In genomic region chr17:75074978-75075699, GRCm38 (mm10) we compare ENCODE assay signal across 9 mouse cellular contexts.
A peak's percentile ranks its signal among the peaks of the same experiment; 100 is the strongest.
DNase-seq lines count a peak whose midpoint lies in the region; ATAC-seq and TF ChIP-seq lines count a peak whose summit lies in the region.
"Had no signal": no experiment of that assay in that cellular context is flagged by ENCODE, and none has a peak within 500 bp of the region (broad histone marks: within the 10 kb centered on the region; RNA-seq: fewer than 3 reads in every experiment).

No protein-coding gene starts in this region.

- no peak for TF ChIP-seq POLR2A in testis, adult 2 months (IDR thresholded peaks at IDR 0.05; ENCODE audit: control insufficient read depth, low read depth, low read length)

- no peak overlapping the region for H3K4me3 ChIP-seq in embryonic facial prominence, embryonic 11.5 days (ENCODE audit: low read depth, low read length)
- H3K4me3 ChIP-seq in liver, postnatal 0 days (ENCODE audit: low read depth, low read length): no peak overlapping the region
- no peak overlapping the region for H3K4me3 ChIP-seq in testis, adult 2 months (ENCODE audit: control insufficient read depth, low read depth, low read length)
- H3K4me3 ChIP-seq: embryonic facial prominence, embryonic 15.5 days; limb, embryonic 12.5 days had no signal

- H3K36me3 ChIP-seq in embryonic facial prominence, embryonic 11.5 days (replicated peaks; ENCODE audit: control insufficient read depth, insufficient read depth, low read depth, low read length): no peaks in the 10 kb centered on the region
- H3K36me3 ChIP-seq in liver, postnatal 0 days (replicated peaks; ENCODE audit: insufficient read depth, low read length): no peaks in the 10 kb centered on the region
- no peaks in the 10 kb centered on the region for H3K36me3 ChIP-seq in testis, adult 2 months (ENCODE audit: control insufficient read depth, insufficient read depth, low read length)
- H3K36me3 ChIP-seq: embryonic facial prominence, embryonic 15.5 days had no signal

- H3K9me3 ChIP-seq in embryonic facial prominence, embryonic 11.5 days (replicated peaks; ENCODE audit: control insufficient read depth, low read length): no peaks in the 10 kb centered on the region
- H3K9me3 ChIP-seq in liver, postnatal 0 days (ENCODE audit: low read length): peaks cover 4% of the 10 kb centered on the region; the same call in 1 of the 2 replicates
- H3K9me3 ChIP-seq: embryonic facial prominence, embryonic 15.5 days; limb, embryonic 12.5 days had no signal

- no peak overlapping the region for H3K27ac ChIP-seq in embryonic facial prominence, embryonic 11.5 days (replicated peaks; ENCODE audit: low read depth, low read length)
- no peak overlapping the region for H3K27ac ChIP-seq in liver, postnatal 0 days (ENCODE audit: low read depth)
- no peak overlapping the region for H3K27ac ChIP-seq in testis, adult 2 months (ENCODE audit: control insufficient read depth, insufficient read depth, low read depth, low read length)
- H3K27ac ChIP-seq: embryonic facial prominence, embryonic 15.5 days had no signal

- 72% methylated on average over 19 of the region's 19 CpGs for WGBS in embryonic facial prominence, embryonic 11.5 days
- WGBS in liver, postnatal 0 days (ENCODE audit: insufficient replicate concordance): 75% methylated on average over 19 of the region's 19 CpGs

- ATAC-seq in embryonic facial prominence, embryonic 11.5 days (replicated peaks; ENCODE audit: insufficient number of reproducible peaks, low FRiP score, low TSS enrichment, low read depth): no peak
- ATAC-seq in liver, postnatal 0 days: no peak

- no peak for TF ChIP-seq EP300 in liver, postnatal 0 days (IDR thresholded peaks at IDR 0.05; ENCODE audit: low read depth)

- no peaks in the 10 kb centered on the region for H3K27me3 ChIP-seq in embryonic facial prominence, embryonic 11.5 days (ENCODE audit: control insufficient read depth, insufficient read depth, low read length)
- H3K27me3 ChIP-seq in liver, postnatal 0 days (ENCODE audit: insufficient read depth, low read length): no peaks in the 10 kb centered on the region
- H3K27me3 ChIP-seq in testis, adult 2 months (ENCODE audit: control insufficient read depth, insufficient read depth, low read length): no peaks in the 10 kb centered on the region
- H3K27me3 ChIP-seq: embryonic facial prominence, embryonic 15.5 days; limb, embryonic 12.5 days had no signal

- peak; percentile 43 for TF ChIP-seq CTCF in liver, postnatal 0 days (IDR thresholded peaks at IDR 0.05; ENCODE audit: low read depth)
- TF ChIP-seq CTCF in testis, adult 2 months (IDR thresholded peaks at IDR 0.05; ENCODE audit: control insufficient read depth, insufficient read depth, insufficient replicate concordance, low read depth, low read length): peak; percentile 8; the same call in 1 of the 2 replicates

- no peak overlapping the region for H3K9ac ChIP-seq in embryonic facial prominence, embryonic 11.5 days (replicated peaks; ENCODE audit: low read length)
- no peak overlapping the region for H3K9ac ChIP-seq in liver, postnatal 0 days (replicated peaks)
- H3K9ac ChIP-seq: embryonic facial prominence, embryonic 15.5 days; limb, embryonic 12.5 days had no signal

- H3K4me2 ChIP-seq in embryonic facial prominence, embryonic 11.5 days (ENCODE audit: low read depth, low read length): no peak overlapping the region
- H3K4me2 ChIP-seq in liver, postnatal 0 days (ENCODE audit: low read depth, low read length): no peak overlapping the region
- H3K4me2 ChIP-seq: embryonic facial prominence, embryonic 15.5 days; limb, embryonic 12.5 days had no signal

- peak; percentile 9 to 16 for DNase-seq in layer of hippocampus, adult 8-10 months (ENCODE audit: low spot score in 2 of 2)
- no peak for DNase-seq in layer of hippocampus, adult 9-10 months (ENCODE audit: low spot score)
- peak; percentile 44 for DNase-seq in NIH3T3 (ENCODE audit: low read depth)
- DNase-seq in embryonic facial prominence, embryonic 11.5 days (ENCODE audit: low spot score): peak; percentile 47
- peak; percentile 53 for DNase-seq in liver, postnatal 0 days
- DNase-seq in adrenal gland, adult 2 months: no peak

- H3K4me1 ChIP-seq in embryonic facial prominence, embryonic 11.5 days (ENCODE audit: control insufficient read depth, insufficient read depth, low read length): no peaks in the 10 kb centered on the region
- H3K4me1 ChIP-seq in liver, postnatal 0 days (ENCODE audit: insufficient read depth): peaks cover 2% of the 10 kb centered on the region; the same call in 1 of the 2 replicates
- H3K4me1 ChIP-seq in testis, adult 2 months (ENCODE audit: control insufficient read depth, insufficient read depth, low read length): peaks cover 2% of the 10 kb centered on the region; the same call in 1 of the 2 replicates

Comparison
In these comparisons a context has a peak if more than half of its experiments do, and no peak if none do; other contexts are left out.
1. DNase-seq: peak in layer of hippocampus, adult 8-10 months (2 of 2), NIH3T3 (single experiment), embryonic facial prominence, embryonic 11.5 days (single experiment) and liver, postnatal 0 days (single experiment); none in layer of hippocampus, adult 9-10 months (single experiment) and adrenal gland, adult 2 months (single experiment).